Mouse (Mus musculus) WW6 (cell line): ENCODE measurements around the gene Lrch4.
"Not testable (repeated sequence)": the region's sequence is repeated elsewhere in the genome, so short reads cannot be mapped to it uniquely, and the experiment has no call there.

ENCODE experiments used
- DNase-seq: peaks from one replicate; pipeline ENCODE4 v3.0.0-alpha.2; 2013; ENCODE audit warnings: low read depth, low spot score

The Lrch4 gene

DNA sequence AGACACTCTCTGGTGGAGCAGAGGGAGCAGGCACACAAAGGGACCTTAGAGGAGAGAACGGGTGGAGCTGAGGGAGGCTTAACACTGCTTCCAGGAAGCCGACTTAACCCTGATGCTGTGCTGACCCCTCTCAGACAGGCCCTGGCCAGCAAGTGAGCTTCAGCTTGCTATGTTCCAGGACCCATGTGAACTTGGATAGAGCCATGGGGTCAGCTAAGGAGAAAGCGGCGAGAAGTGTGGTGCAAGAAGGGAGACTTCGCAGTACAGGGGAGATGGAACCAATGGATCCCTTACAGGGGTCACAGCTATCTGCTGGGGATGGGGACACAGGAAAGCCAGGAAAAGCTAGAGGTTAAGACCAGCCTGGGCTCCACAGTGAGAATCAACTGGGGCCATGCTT, 15.8 kb upstream of the Lrch4 start:
- DNase-seq: no peak

- DNase-seq: no peak
Observed at GRCm38 (mm10) chr5:137613550-137613949, 15.4 kb upstream of the Lrch4 start, which contains the start of gene Pcolce. TSS of gene Pcolce (minus strand) at chr5:137613784.

GRCm38 (mm10) chr5:137614921-137615320, 14.0 kb upstream of the Lrch4 start:
- DNase-seq: not testable (repeated sequence)

- no peak for DNase-seq
Observed at GRCm38 (mm10) chr5:137615347-137615746, 13.6 kb upstream of the Lrch4 start.

DNA sequence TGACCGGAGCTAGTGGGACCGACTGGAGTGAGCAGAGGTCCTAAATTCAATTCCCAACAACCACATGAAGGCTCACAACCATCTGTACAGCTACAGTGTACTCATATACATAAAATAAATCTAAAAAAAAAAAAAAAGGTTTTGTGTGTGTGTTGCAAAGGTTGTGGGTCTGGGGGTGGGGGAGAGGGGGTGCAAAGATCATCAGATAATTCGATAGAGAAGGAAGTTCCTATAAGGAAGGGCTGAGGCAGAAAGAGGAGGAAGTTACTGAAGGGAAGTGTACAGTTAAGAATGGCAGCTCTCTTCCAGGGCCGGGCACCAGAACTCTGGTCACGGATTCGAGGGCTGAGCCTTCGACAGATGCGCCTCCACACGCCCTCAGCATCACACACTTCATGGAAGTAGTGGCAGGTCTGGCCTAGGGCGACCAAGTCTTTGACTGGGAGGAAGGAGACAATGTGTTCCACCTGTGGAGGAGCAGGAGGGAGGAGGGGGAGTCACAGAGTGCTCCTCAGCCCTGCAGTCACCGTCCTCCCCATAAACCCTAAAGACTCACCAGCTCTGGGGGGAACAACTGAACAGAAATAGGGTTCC, 4.9 kb upstream of the Lrch4 start:
- no peak for DNase-seq

- DNase-seq: no peak
Observed at GRCm38 (mm10) chr5:137627991-137628390, 930 bp upstream of the Lrch4 start.

DNA sequence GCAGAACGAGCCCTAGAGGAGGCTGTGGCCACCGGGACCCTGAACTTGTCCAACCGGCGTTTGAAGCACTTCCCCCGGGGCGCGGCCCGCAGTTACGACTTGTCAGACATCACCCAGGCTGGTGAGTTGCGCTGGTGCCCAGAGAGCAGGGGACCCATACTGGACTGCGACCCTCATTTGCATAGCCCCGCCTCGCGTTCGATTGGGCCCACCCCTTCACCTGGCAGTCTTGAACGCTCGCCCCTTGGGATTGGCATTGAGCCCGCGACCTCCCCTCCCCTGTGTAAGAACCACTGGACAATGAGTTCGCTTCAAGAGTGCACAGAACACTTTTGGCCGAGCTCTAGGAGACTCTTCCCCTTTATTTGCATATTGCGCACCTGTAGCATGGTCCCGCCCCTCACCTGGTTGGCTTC, 393 bp downstream of the Lrch4 start:
- no peak for DNase-seq

- no peak for DNase-seq
Observed at GRCm38 (mm10) chr5:137629906-137630545, 1.1 kb downstream of the Lrch4 start.

- DNase-seq: no peak
Observed at GRCm38 (mm10) chr5:137630602-137631001, 1.7 kb downstream of the Lrch4 start.

- no peak for DNase-seq
Observed at GRCm38 (mm10) chr5:137631171-137631570, 2.2 kb downstream of the Lrch4 start.

- DNase-seq: no peak
Observed at GRCm38 (mm10) chr5:137631591-137631990, 2.7 kb downstream of the Lrch4 start.

DNA sequence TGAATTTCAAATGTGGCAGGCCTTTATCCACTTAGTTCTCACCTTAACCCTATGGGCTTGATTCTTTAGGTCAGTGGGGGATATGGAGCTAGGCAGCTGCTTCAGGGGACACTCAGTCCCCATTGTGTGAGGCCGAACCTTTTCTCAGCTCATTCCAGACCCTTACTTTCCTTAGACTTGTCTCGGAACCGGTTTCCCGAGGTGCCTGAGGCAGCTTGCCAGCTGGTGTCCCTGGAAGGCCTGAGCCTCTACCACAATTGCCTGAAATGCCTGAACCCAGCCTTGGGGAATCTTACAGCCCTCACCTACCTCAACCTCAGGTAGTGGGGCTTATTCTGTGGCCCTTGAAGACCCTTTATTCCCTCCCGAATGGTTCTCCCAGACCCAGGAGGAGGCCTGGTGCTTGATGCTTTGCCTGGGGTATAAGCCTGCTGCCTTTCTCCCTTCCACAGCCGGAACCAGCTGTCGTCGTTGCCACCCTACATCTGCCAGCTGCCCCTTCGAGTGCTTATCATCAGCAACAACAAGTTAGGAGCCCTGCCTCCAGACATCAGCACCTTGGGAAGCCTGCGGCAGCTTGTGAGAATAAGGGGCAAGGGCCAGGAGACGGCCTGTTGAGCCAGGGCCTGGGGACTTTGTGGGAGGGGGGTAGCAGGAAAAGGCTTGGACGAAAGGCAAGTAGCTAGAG, 4.6 kb downstream of the Lrch4 start:
- DNase-seq: no peak

- DNase-seq: no peak
Observed at GRCm38 (mm10) chr5:137639472-137639871, 10.6 kb downstream of the Lrch4 start.

DNA sequence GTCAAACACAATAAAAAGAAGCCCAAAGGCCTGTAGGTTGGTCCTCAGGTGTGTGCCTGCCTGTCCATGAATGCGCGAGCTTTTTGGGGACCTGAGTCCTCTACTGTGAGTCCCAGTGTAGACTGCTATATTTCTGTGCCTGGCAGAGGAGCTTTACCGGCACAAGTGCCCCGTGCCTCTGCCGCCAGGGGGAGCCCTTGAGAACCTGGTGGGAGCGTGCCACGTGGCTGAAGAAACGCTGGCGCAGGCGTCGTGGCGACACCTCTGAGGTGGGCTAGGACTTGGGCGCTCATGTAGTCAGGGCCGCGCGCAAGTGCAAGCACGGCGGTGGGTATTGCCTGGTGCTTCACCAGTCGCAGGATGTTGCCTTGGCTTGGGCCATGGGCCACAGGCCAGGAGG, 12.1 kb downstream of the Lrch4 start, which contains the start of gene Sap25:
TSS of gene Sap25 (plus strand) at position 281 of the 400 bp plus-strand sequence.
- DNase-seq: peak; percentile 81

DNA sequence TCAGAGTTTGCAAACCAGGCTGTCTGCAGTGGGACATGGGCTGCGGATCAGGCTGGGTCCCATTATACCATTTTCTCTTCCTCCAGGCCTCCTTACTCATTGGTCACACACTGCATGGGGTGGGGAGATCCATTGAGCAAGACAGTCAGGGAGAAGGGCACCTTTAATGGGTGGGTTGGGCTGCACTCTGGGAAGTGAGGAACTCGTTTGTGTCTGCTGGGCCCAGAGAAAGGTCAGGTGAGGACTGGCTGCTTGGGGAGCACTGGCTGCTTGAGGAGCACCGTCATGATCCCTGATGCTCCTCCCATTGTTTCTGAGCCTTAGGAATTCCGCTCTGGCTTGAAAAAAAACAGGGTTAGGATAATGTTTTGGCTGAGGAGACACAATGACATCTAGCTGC, 14.0 kb downstream of the Lrch4 start:
- no peak for DNase-seq

- DNase-seq: no peak
Observed at GRCm38 (mm10) chr5:137644484-137644883, 15.6 kb downstream of the Lrch4 start.

DNA sequence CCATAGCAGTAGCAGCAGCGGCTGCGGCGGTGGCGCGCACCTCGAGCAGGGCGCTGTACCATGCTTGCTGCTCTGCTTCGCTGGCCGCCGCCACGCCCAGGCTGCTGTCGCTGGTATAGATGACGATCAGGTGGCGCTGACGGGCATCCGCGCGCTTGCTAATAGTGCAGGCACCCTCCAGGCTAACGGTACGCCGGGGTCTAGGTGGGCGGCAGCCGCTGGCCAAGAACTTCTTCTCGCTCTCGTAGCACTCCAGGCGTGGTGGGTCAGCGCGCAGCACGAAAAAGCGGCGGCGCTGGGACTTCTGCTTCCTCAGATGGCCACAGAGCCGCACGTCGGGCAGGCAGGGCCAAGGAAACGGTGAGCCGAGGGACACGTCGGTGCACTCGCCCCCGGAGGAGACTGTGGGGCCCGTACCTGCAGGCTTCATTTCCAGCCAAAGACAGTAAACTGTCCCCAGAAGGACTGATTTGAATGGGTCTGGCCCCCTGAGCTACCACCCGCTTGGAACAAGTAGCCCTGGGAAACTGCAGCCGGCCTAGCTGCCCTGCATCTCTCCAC, 16.2 kb downstream of the Lrch4 start:
- DNase-seq: no peak

DNA sequence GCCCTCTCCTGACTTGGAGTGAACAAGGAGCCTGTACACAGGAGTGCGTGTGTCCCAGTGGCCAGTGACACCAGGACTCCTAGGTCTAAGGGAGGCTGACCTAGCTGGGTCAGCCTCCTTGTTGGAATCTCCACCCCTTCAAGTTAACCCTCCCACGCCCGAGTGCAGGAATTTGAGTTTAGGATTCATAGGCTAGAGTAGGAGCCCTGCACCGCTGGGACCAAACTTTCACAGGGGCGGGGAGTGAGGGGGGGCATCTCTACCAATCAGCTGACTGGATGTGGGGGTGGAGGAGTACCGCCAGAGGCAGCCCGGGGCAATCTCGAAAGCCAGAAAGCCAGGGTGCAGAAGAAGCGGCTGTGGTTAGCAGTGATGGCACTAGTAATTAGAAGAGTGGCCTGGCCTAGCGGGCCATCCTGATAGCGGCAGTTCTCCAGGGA, 16.8 kb downstream of the Lrch4 start, which contains the start of gene Irs3:
TSS of gene Irs3 (minus strand) at position 63 of the 440 bp plus-strand sequence.
- no peak for DNase-seq

GRCm38 (mm10) chr5:137647827-137648601, 19.1 kb downstream of the Lrch4 start:
- DNase-seq: no peak

DNA sequence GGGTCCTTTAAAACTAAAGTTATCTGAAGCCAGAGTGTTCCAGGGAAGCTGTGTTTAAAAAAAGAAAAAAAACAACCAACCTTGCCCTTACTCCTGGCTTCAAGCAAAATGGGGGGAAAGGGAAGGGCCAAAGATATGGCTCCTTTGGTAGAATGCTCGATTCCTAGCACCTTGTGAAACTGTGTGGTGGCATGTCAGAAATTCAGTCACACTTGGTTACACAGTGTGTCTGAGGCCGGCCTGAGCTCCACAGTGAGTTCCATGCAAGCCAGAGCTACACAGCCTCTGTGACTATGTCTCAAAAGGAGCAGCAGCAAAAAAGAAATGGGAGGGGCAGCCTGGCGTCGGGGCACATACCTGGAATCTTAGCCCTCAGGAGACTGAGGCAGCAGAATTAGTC, 20.3 kb downstream of the Lrch4 start:
- no peak for DNase-seq
